Mouse (Mus musculus): ENCODE measurements around the gene Tspan6.
A peak's percentile ranks its signal among the peaks of the same experiment; 100 is the strongest.

Gene Tspan6

DNA sequence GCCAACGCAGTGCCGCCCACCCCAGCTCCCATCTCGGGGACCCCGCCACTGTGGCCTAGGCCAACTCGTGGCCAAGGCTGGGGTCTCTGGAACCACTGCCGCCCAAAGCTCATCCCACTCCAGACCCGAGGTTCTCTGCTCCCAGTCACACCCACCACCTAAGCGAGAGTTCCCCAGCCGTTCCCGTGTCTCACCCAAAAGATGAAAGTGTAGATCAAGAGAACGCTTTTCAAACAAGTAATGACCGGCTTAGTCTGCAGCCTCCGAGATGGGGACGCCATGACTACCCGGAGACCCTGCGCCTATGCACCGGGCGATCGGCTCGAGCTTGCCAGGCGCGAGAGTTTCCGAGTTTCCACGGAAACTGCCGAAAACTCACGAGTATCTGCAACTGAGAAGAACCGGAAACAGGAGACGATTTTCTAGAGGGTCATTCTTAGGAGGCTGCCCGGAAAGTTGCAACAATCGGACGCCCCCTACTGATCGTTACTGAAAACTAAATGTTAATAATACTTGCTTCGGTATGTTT, at the start of gene Tspan6:
Tspan6 (minus strand) TSS at position 416 of the 529 bp plus-strand sequence.
- peak; percentile 63 to 71 for DNase-seq (ENCODE audit: low spot score in 2 of 2)

DNA sequence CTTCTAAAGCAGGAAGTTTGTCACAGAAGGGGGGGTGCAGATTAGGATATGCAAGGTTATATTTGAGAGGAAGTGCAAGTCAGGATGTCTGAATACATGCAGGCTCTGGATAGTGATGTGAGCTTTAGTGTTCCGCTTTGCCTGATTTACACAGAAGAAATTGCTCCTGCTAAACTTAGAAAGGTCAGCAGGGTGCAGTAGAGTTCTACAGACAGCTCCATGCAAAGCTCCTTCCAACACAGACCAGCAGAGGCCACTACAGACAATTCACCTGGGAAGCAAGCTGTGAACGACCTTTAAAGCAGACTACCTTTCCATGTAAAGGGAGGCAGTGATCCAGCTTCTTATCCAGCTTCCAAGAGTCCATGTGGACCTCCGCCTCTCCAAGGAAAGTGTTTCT, 49.2 kb upstream of the Tspan6 start:
- DNase-seq (ENCODE audit: low spot score in 2 of 2): peak; percentile 21 to 36

DNA sequence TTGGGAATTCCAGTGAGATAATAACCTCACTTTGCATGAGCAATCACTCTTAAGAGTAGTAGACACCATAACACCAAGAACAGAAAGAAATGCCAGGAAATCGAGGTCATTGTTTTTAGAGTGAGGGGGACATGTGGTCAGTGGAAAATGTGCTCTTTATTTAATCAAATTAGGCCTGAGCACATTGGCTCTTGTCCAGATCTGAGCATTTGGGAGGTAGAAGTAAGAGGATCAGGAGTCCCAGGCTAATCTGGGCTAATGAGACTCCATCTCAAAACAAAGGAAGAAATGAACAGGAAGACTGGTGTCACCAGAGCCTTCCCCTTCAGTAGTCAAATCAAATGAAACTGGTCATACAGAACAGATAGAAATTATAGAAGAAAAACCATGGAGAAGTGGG, 41.3 kb upstream of the Tspan6 start:
- no peak for DNase-seq (ENCODE audit: low spot score in 2 of 2)

DNA sequence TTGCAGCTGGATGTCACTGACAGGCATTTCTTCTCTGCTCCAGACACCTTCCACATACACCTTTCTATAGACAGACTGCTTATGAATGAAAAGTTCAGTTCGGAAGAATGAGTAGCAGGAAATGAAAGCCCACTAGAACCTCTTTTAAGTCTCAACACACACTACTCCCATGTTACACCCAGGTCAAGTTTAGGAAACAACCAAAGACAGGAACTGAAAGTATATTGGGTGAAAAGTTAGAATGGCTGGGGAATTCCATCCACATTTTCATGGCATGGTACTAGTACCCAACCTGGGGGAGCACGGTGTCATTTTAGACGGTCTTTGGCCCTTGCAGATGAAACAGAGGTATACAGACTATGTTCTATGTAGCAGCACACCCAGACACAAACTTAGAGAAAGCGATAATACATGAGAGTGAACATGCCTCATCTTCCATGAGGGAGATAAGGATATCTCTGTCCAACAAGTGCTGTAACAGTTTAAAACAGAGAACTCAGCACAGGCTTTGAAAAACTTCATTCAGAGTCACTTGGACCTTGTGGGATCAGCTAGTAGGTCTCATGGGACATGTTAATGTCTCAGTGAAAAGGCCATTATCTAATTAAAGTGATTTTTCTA, 38.5 kb upstream of the Tspan6 start:
- DNase-seq (ENCODE audit: low spot score in 2 of 2): no peak

DNA sequence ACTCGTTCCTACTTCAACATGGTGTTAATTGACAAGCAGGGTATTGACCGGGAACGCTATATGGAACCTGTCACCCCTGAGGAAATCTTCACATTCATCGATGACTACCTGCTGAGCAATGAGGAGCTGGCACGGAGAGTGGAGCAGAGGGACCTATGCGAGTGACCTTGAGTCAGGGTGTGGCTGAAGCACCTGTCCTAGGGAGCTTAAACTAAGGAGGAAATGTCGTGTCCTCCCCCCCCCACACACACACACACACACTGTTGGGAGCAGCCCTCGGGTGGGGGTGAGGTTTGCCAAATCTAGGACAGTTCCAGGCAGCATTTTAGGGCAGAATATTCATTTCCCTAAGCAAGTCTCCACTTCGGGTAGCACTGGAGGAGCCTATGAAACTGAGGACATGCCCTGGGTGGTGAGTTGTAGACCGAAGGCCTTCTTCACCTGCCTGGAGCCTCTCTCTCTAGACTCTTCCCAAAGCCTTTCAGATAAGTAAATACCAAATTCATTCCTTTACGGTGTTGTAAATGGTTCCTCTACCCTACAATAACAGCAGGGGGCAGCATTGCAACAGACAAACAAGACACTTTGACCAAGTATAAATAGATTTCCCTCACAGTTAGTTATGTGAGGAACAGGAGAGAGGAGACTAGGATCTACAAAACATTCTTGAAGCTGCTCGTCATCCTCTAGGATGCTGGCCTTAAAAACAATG, 33.2 kb upstream of the Tspan6 start:
- DNase-seq (ENCODE audit: low spot score in 2 of 2): no peak

DNA sequence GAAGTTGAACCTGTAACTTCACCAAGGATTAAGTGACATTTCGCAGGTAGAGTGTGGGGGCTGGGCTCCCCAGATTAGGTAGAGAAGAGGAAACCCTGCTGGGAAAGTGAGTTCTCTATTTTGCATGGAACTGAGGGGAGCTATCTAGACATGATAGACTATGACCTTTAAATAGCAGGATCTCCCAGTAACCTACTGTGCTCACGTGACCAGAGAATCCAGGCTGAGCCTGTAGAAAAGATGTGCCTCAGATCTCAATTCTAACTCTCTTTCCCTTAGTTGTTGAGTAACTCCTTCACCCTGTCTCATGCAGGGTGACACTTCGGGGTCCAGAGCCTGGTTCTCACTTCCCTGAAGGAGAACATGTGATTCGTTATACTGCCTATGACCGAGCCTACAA, 28.5 kb upstream of the Tspan6 start:
- DNase-seq (ENCODE audit: low spot score in 2 of 2): no peak

DNA sequence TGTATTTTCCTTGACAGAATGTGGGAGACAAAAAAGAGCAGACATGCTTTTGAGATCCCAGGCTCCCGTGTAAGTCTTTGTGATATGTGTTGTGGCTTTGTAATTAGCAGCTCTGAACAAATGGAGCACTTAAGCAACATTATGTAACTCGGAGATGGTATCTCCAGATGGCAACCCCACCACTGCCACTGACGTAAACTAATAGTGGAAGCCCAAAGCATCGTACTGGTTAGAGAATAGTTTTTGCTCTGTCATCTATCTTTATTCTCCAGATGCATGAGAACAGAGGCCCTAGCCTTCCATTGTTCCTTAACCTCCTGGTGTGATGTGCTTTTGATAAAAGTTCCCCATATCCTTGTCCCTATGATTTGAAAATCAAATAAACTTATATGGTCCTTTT, 23.0 kb upstream of the Tspan6 start:
- no peak for DNase-seq (ENCODE audit: low spot score in 2 of 2)

DNA sequence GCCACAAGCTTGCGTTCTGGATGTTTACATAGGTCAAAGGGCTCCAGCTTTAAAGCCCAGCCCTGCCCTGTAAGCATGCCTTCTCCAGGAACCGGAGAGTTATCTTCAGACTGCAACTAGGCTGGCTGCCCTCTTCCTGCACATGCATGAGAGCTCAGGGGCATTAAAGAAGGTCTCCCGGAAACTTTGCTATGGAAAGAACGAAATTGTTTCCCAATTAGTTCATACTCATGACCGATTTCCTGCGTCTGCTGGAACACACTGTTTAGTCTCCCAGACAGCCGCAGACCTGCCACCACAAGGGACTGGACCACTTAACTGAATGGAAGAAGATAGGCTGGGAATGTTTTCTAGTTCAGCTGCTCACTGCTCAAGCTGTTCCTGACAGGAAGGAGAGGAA, 16.0 kb upstream of the Tspan6 start:
- DNase-seq (ENCODE audit: low spot score in 2 of 2): no peak

DNA sequence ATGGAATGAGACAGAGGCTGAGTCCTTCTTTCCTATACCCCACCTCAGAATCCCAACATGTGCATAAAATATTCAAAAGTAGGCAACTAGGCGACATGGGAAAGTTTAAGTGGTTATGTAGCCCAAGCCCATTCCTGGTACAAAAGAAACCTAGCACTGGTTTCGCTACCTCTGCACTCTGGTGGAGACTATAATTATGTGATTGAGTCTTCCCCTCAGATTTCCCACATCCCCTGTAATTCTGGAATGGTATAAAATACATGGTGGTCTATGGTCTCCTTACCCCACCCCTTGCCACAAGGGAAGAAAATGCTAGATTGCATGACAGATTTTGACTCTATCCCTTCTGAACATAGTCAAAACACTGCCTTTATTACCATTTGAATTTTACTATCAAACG, 14.8 kb upstream of the Tspan6 start:
- no peak for DNase-seq (ENCODE audit: low spot score in 2 of 2)

DNA sequence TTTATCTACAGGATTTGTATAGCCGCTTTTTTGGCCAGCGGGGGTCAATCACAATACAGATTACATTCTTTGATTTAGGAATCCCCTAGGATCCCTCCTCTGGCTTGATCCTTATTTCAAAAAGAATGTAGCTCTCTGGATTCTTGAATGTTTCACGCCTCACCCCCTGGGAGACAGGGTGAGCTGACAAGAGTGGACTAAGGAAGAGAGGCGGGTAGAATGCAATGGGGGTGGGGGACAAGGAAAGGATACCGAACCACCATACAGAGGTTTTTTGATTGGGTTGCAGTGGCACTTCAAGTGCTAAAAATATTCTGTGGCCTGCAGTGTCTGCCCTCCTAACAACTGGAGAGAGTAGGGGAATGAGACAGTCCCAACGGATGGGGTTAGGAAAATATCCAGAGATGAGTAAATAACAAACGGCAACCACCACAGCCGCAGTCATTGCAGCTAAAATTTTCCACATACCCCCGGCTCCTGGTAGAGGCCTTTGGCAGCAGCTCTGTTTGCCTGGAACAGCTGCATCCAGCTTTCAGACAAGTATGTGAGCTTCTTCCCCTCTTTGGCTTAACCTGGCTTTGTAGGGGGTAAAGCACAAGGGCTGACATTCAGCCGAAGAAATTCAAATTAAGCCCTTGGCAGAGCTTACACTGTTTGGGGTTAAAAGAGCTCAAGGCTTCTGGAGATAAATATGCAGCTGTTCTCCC, 13.3 kb upstream of the Tspan6 start:
- DNase-seq (ENCODE audit: low spot score in 2 of 2): no peak

DNA sequence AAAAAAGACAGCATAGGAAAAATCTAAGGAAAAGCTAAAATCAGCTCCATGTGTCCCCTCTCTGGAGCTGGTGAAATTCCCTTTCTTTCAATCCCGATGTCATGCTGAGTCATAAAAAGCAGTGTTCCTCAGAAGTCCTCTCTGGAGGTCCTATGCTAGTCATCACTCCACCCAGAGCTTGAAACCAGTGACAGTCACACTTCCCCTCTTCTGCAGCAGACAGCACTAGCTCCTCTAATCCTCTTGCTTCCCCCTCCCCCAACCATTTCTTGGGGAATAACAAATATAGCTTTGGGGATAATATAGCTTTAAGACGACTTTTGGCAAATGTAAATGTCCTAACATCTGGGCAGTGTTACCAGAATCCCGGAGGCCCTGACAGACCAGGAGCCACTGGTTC, 10.0 kb upstream of the Tspan6 start, which contains the start of gene Srpx2:
Srpx2 (plus strand) TSS at position 166 of the 400 bp plus-strand sequence.
- DNase-seq (ENCODE audit: low spot score in 2 of 2): no peak

DNA sequence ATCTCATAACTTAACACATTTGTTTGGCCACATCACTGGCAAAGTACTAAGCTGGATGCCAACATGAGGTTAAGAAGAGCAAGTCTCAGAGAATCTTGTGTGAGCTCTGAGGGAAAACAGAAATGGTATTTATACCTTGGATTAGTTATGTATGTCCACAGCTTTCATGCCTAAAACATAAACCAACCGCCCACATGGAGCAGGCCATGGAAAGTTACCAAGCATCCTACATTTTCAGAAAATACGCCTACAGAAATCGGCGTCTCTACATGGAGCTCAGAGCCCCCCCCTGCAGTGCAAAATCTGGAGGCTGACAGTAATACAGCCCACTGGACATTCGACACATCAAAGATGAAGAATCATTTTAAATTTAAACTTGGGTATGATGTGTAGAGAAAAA, 10.1 kb downstream of the Tspan6 start:
- DNase-seq (ENCODE audit: low spot score in 2 of 2): no peak

DNA sequence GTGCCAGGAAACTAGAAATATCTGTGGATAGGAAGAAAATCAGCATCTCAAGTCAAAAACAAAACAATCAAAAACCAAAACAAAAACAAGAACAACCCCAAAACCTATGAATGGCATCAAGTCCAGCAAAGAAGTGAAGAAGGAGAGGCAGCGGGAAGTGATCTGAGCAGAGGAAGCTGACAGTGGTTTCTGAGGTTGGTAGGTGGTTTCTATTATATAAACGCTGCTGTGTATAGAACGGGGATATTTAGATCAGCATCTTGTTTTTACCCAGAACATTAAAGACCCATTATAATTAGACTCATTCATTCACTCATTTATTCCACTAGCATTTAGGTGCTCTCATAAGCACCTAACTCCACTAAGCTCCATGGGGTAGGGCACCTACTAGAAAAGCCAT, 10.9 kb downstream of the Tspan6 start:
- DNase-seq (ENCODE audit: low spot score in 2 of 2): no peak

DNA sequence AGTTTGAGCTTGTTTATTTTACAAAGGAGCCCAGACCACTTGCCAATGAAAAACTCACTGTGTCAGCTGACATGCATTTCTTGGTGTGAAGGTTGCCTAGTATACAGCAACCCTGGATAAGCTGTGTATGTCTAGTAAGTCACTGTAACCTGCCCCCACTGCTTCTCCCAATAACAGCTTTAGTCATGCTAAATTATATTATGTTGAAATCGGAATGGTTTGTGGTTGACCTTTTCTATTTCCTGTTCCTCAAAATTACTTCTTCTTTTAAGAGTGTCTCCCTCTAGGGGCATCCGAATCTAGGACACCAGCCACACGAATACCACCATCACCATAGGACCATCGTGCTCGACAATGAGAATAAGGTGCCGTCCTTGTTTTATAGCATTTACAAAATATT, 28.5 kb downstream of the Tspan6 start:
- DNase-seq (ENCODE audit: low spot score in 2 of 2): no peak

DNA sequence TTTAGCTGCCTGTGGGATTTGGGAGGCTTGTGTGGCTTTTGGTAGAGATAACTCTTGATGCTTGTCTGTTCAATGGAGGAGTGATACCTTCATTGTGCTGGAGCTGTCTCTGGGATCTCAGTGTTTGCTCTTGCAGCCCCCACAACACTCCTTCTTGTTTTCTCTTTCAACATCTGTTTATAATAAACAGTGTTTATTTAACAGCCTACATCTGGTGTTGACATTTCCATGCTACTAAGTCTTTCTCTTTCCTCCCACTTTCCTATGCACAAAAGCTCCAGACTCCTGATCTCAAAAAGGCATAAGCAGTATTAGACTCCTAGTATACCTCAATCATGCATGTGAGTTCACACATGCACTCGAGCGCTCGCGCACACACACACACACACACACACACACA, 44.6 kb downstream of the Tspan6 start:
- no peak for DNase-seq (ENCODE audit: low spot score in 2 of 2)

DNA sequence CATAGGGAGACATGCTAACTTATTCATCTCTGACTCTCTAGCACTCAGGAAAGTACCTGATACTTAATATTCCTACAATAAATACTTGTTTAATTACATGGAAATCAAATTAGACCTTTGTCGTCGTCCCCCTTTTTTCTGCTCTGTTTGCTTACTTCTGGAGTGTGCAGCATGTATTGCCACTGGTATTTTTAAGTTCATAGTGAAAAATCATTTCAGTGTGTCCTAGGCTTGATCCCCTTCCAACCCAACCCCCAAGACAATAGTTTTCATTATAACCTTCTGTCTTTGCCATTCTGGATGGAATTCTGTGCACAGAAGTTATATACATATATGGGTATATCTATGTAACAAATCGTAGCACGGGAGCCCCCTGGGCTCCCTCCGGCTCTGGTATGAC, 47.5 kb downstream of the Tspan6 start, which contains the start of gene Tnmd:
Tnmd (plus strand) TSS at position 301 of the 400 bp plus-strand sequence.
- no peak for DNase-seq (ENCODE audit: low spot score in 2 of 2)

Data from urinary bladder, postnatal 36 days (tissue).